Comparison of ENCODE assay signal across 8 mouse cellular contexts in genomic region chr2:24949421-24950188, GRCm38 (mm10). TPM values are rescaled to one million over a fixed set of nuclear protein-coding genes. Genes with fewer than 3 reads are reported as not detected.
DNase-seq lines count a peak whose midpoint lies in the region; ATAC-seq lines count a peak whose summit lies in the region.

TSS of gene Zmynd19 (plus strand) at chr2:24949792.

- H3K4me1 ChIP-seq in brown adipose tissue, adult 24 weeks (ENCODE audit: control insufficient read depth, insufficient read depth, insufficient read length, low read length) = 0 out of 2 replicates have a peak, but pooled peaks cover 2% of the 10 kb centered on the region
- H3K4me1 ChIP-seq in heart, embryonic 14.5 days (ENCODE audit: control insufficient read depth in 2 of 2, insufficient read depth in 2 of 2, low read length in 2 of 2) = peaks cover 3 to 15% of the 10 kb centered on the region in 2 experiments; a peak in 3 of 4 replicates
- H3K4me1 ChIP-seq in liver, embryonic 13.5 days (replicated peaks) = peaks cover 43% of the 10 kb centered on the region
- peaks cover 17% of the 10 kb centered on the region for H3K4me1 ChIP-seq in stomach, embryonic 16.5 days (ENCODE audit: control insufficient read depth, insufficient read depth, low read length)

- H3K4me3 ChIP-seq in brown adipose tissue, adult 24 weeks (ENCODE audit: insufficient read depth, low read depth, low read length) = peak within 1 kb of the TSS; percentile 82
- peak within 1 kb of the TSS; percentile 68 to 93 for H3K4me3 ChIP-seq in heart, embryonic 14.5 days (ENCODE audit: control insufficient read depth in 1 of 2, insufficient read depth in 1 of 2, low read depth in 1 of 2, low read length in 2 of 2)
- peak within 1 kb of the TSS; percentile 95 for H3K4me3 ChIP-seq in liver, embryonic 13.5 days (replicated peaks)
- H3K4me3 ChIP-seq in stomach, embryonic 16.5 days (replicated peaks; ENCODE audit: low read length) = peak within 1 kb of the TSS; percentile 92

- H3K36me3 ChIP-seq in heart, embryonic 14.5 days (ENCODE audit: control insufficient read depth, insufficient read depth, low read length) = peaks cover 30% of the 10 kb centered on the region
- peaks cover 30% of the 10 kb centered on the region for H3K36me3 ChIP-seq in liver, embryonic 13.5 days
- 0 out of 2 replicates have a peak, but pooled peaks cover 3% of the 10 kb centered on the region for H3K36me3 ChIP-seq in stomach, embryonic 16.5 days (ENCODE audit: control insufficient read depth, insufficient read depth, low read length)

- H3K27me3 ChIP-seq in heart, embryonic 14.5 days (ENCODE audit: control insufficient read depth, insufficient read depth, low read length) = no peaks in the 10 kb centered on the region
- H3K27me3 ChIP-seq in liver, embryonic 13.5 days = no peaks in the 10 kb centered on the region
- H3K27me3 ChIP-seq in stomach, embryonic 16.5 days (ENCODE audit: control insufficient read depth, insufficient read depth, low read length) = no peaks in the 10 kb centered on the region

- WGBS in heart, embryonic 14.5 days = under 1% methylated on average over 96 of the region's 108 CpGs
- WGBS in liver, embryonic 13.5 days (ENCODE audit: insufficient replicate concordance) = under 1% methylated on average over 103 of the region's 108 CpGs
- under 1% methylated on average over 105 of the region's 108 CpGs for WGBS in stomach, embryonic 16.5 days

- peak; percentile 99 for DNase-seq in CD4-positive, CD25-positive, alpha-beta regulatory T cell, adult 2 months (ENCODE audit: low read depth, low spot score)
- DNase-seq in fibroblast of lung, adult 2 months (ENCODE audit: low read depth) = peak; percentile 79
- DNase-seq in kidney, postnatal 14 days = peak; percentile 99
- peak; percentile 96 for DNase-seq in liver, embryonic 13.5 days
- peak; percentile 98 for DNase-seq in neural tube, embryonic 10.5 days (ENCODE audit: extremely low spot score, low spot score)

- no peaks in the 10 kb centered on the region for H3K9me3 ChIP-seq in heart, embryonic 14.5 days (ENCODE audit: control insufficient read depth, low read length)
- H3K9me3 ChIP-seq in liver, embryonic 13.5 days (replicated peaks) = no peaks in the 10 kb centered on the region
- H3K9me3 ChIP-seq in stomach, embryonic 16.5 days (replicated peaks; ENCODE audit: control insufficient read depth, low read length) = no peaks in the 10 kb centered on the region

- H3K9ac ChIP-seq in heart, embryonic 14.5 days (ENCODE audit: low read length) = peak within 1 kb of the TSS; percentile 90
- H3K9ac ChIP-seq in liver, embryonic 13.5 days = peak within 1 kb of the TSS; percentile 96
- peak within 1 kb of the TSS; percentile 93 for H3K9ac ChIP-seq in stomach, embryonic 16.5 days (ENCODE audit: low read length)

- H3K27ac ChIP-seq in brown adipose tissue, adult 24 weeks (replicated peaks; ENCODE audit: low read depth, low read length) = no peak within 1 kb of the TSS
- H3K27ac ChIP-seq in heart, embryonic 14.5 days (replicated peaks in 1 of 2; ENCODE audit: control insufficient read depth in 1 of 2, insufficient read depth in 1 of 2, low read depth in 2 of 2, low read length in 2 of 2) = peak within 1 kb of the TSS in 1 of 2 experiments; percentile 65; a peak in 1 of 4 replicates
- peak within 1 kb of the TSS; percentile 87 for H3K27ac ChIP-seq in liver, embryonic 13.5 days
- H3K27ac ChIP-seq in stomach, embryonic 16.5 days (ENCODE audit: low read length) = peak within 1 kb of the TSS; percentile 41

- peak; percentile 98 for ATAC-seq in heart, embryonic 14.5 days (ENCODE audit: insufficient number of reproducible peaks, insufficient read depth, low FRiP score, low read depth)
- peak; percentile 96 for ATAC-seq in liver, embryonic 13.5 days (ENCODE audit: low read depth)
- peak; percentile 99 for ATAC-seq in stomach, embryonic 16.5 days (ENCODE audit: insufficient read depth, low FRiP score)

- H3K4me2 ChIP-seq in heart, embryonic 14.5 days (ENCODE audit: low read length) = peak within 1 kb of the TSS; percentile 80
- peak within 1 kb of the TSS; percentile 100 for H3K4me2 ChIP-seq in liver, embryonic 13.5 days
- peak within 1 kb of the TSS; percentile 96 for H3K4me2 ChIP-seq in stomach, embryonic 16.5 days (ENCODE audit: low read depth, low read length)

RNA-seq across cellular contexts. Expression of gene Zmynd19, which starts in this region (rescaled TPM):
- 7.2 and 10.3 TPM in 2 replicates for polyA plus RNA-seq in brown adipose tissue, adult 24 weeks (2012; ENCODE audit: insufficient read depth, insufficient read length, missing spikeins)
- 10.6 and 11.0 TPM in 2 replicates for polyA plus RNA-seq in heart, embryonic 14.5 days (2014; fragmentation: Nextera tagmentation; extraction: Ambion mirVana)
- 14.3 and 15.3 TPM in 2 replicates for polyA plus RNA-seq in liver, embryonic 13.5 days (2015; fragmentation: Nextera tagmentation; extraction: Ambion mirVana)
- 1.9 and 2.3 TPM in 2 replicates for polyA plus RNA-seq in stomach, embryonic 16.5 days (2015; fragmentation: Nextera tagmentation; extraction: Ambion mirVana)
